Mouse (Mus musculus): ENCODE results near the gene Drosha.
"Not testable (repeated sequence)": the region's sequence is repeated elsewhere in the genome, so short reads cannot be mapped to it uniquely, and the experiment has no call there.

Drosha gene

GRCm38 (mm10) chr15:12885361-12885760, 60.7 kb downstream of the Drosha start:
- no peak for DNase-seq (ENCODE audit: low spot score)

GRCm38 (mm10) chr15:12887206-12887605, 62.6 kb downstream of the Drosha start:
- DNase-seq (ENCODE audit: low spot score) = no peak

- DNase-seq (ENCODE audit: low spot score) = no peak
These were observed 63.7 kb downstream of the Drosha start for GRCm38 (mm10) chr15:12888312-12888711.

- DNase-seq (ENCODE audit: low spot score) = no peak
These were observed 65.3 kb downstream of the Drosha start for GRCm38 (mm10) chr15:12889909-12890308.

- no peak for DNase-seq (ENCODE audit: low spot score)
These were observed 70.8 kb downstream of the Drosha start for GRCm38 (mm10) chr15:12895426-12895825.

GRCm38 (mm10) chr15:12896022-12897009, 71.7 kb downstream of the Drosha start:
- no peak for DNase-seq (ENCODE audit: low spot score)

- no peak for DNase-seq (ENCODE audit: low spot score)
These were observed 73.2 kb downstream of the Drosha start for GRCm38 (mm10) chr15:12897831-12898230.

GRCm38 (mm10) chr15:12900428-12901196, 76.0 kb downstream of the Drosha start:
- no peak for DNase-seq (ENCODE audit: low spot score)

GRCm38 (mm10) chr15:12901197-12901570, 76.6 kb downstream of the Drosha start:
- no peak for DNase-seq (ENCODE audit: low spot score)

- DNase-seq (ENCODE audit: low spot score) = no peak
These were observed 79.8 kb downstream of the Drosha start for GRCm38 (mm10) chr15:12904442-12904841.

GRCm38 (mm10) chr15:12907962-12908719, 83.5 kb downstream of the Drosha start:
- DNase-seq (ENCODE audit: low spot score) = no peak

GRCm38 (mm10) chr15:12908720-12909028, 84.1 kb downstream of the Drosha start:
- DNase-seq (ENCODE audit: low spot score) = no peak

- DNase-seq (ENCODE audit: low spot score) = no peak
These were observed 84.6 kb downstream of the Drosha start for GRCm38 (mm10) chr15:12909171-12909570.

GRCm38 (mm10) chr15:12911082-12911481, 86.5 kb downstream of the Drosha start:
- no peak for DNase-seq (ENCODE audit: low spot score)

GRCm38 (mm10) chr15:12916314-12916815, 91.8 kb downstream of the Drosha start:
- no peak for DNase-seq (ENCODE audit: low spot score)

- DNase-seq (ENCODE audit: low spot score) = not testable (repeated sequence)
These were observed 94.8 kb downstream of the Drosha start for GRCm38 (mm10) chr15:12919326-12919966.

- DNase-seq (ENCODE audit: low spot score) = no peak
These were observed 95.6 kb downstream of the Drosha start for GRCm38 (mm10) chr15:12919967-12920870.

- DNase-seq (ENCODE audit: low spot score) = no peak
These were observed 97.3 kb downstream of the Drosha start for GRCm38 (mm10) chr15:12921901-12922300.

- no peak for DNase-seq (ENCODE audit: low spot score)
These were observed 99.2 kb downstream of the Drosha start for GRCm38 (mm10) chr15:12923826-12924225.

- no peak for DNase-seq (ENCODE audit: low spot score)
These were observed 106.9 kb downstream of the Drosha start for GRCm38 (mm10) chr15:12931481-12931880.
